Mouse (Mus musculus): ENCODE measurements around the gene Shank1. TPM values are rescaled to one million over a fixed set of nuclear protein-coding genes. Genes with fewer than 3 reads are reported as not detected.

Gene Shank1
- total and polyA plus RNA-seq, 2 experiments from 2014 or later, result 39.2 to 48.1 TPM

- Histone ChIP-seq H3K27ac (ENCODE audit: low read depth, low read length) (peak overlapping the region; percentile 51), H3K4me2 (ENCODE audit: low read depth, low read length, poor library complexity, severe bottlenecking) (peak overlapping the region; percentile 26), H3K4me3 (ENCODE audit: low read depth, low read length) (0 out of 2 replicates have a peak overlapping the region, but pooled peaks have one; percentile 3), H3K9ac (replicated peaks; ENCODE audit: low read length, poor library complexity, severe bottlenecking) (0 out of 2 replicates have a peak overlapping the region, but pooled peaks have one; percentile 13), H3K9me3 (ENCODE audit: low read length) (no peaks in the 10 kb centered on the region), H3K27me3 (ENCODE audit: insufficient read depth, low read length) (peaks cover 5% of the 10 kb centered on the region; the same call in 1 of the 2 replicates), H3K4me1 (ENCODE audit: insufficient read depth, low read length) (no peaks in the 10 kb centered on the region), H3K36me3 (ENCODE audit: insufficient read depth, low read length) (peaks cover 46% of the 10 kb centered on the region)
- WGBS, result 8% methylated on average over 25 of the region's 25 CpGs
- peak; percentile 28 for ATAC-seq (ENCODE audit: low FRiP score)
- DNase-seq (ENCODE audit: low spot score), result peak; percentile 96
- TF ChIP-seq CTCF (IDR thresholded peaks at IDR 0.05), result peak; percentile 95
Measured at GRCm38 (mm10) chr7:44350957-44351711, 41.1 kb downstream of the Shank1 start.

DNA sequence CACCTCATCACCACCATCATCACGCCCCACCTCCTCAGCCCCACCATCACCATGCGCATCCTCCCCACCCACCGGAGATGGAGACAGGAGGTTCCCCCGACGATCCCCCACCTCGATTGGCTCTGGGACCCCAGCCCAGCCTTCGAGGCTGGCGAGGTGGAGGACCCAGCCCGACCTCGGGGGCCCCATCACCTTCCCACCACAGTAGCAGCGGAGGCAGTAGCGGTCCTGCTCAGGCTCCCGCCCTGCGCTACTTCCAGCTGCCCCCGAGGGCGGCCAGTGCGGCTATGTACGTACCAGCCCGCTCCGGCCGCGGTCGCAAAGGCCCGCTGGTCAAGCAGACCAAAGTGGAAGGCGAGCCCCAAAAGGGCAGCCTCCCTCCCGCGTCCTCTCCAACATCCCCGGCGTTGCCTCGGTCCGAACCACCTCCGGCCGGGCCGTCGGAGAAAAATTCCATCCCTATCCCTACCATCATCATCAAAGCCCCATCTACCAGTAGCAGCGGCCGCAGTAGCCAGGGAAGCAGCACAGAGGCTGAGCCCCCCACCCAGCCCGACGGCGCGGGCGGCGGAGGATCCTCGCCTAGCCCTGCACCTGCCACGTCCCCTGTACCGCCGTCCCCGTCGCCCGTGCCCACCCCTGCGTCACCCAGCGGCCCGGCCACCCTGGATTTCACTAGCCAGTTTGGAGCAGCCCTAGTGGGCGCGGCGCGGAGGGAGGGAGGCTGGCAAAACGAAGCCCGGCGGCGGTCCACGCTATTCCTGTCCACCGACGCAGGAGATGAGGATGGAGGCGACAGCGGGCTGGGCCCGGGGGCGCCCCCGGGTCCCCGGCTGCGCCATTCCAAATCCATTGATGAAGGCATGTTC, 42.1 kb downstream of the Shank1 start:
- TF ChIP-seq CTCF (IDR thresholded peaks at IDR 0.05), result no peak
- ATAC-seq (ENCODE audit: low FRiP score) (no peak; the same call in 1 of the 2 replicates), DNase-seq (ENCODE audit: low spot score) (no peak)
- Histone ChIP-seq H3K9ac (replicated peaks; ENCODE audit: low read length, poor library complexity, severe bottlenecking) (peak overlapping the region; percentile 36; the same call in 1 of the 2 replicates), H3K27ac (ENCODE audit: low read depth, low read length) (no peak overlapping the region), H3K9me3 (ENCODE audit: low read length) (no peaks in the 10 kb centered on the region), H3K27me3 (ENCODE audit: insufficient read depth, low read length) (peaks cover 5% of the 10 kb centered on the region; the same call in 1 of the 2 replicates), H3K4me2 (ENCODE audit: low read depth, low read length, poor library complexity, severe bottlenecking) (0 out of 2 replicates have a peak overlapping the region, but pooled peaks have one; percentile 6), H3K4me3 (ENCODE audit: low read depth, low read length) (no peak overlapping the region), H3K36me3 (ENCODE audit: insufficient read depth, low read length) (peaks cover 38% of the 10 kb centered on the region), H3K4me1 (ENCODE audit: insufficient read depth, low read length) (no peaks in the 10 kb centered on the region)
- WGBS, result 15% methylated on average over 69 of the region's 71 CpGs

GRCm38 (mm10) chr7:44352750-44353600, 42.9 kb downstream of the Shank1 start:
- 17% methylated on average over 53 of the region's 71 CpGs for WGBS
- Histone ChIP-seq H3K9me3 (ENCODE audit: low read length) (no peaks in the 10 kb centered on the region), H3K27ac (ENCODE audit: low read depth, low read length) (no peak overlapping the region), H3K9ac (replicated peaks; ENCODE audit: low read length, poor library complexity, severe bottlenecking) (peak overlapping the region; percentile 36; the same call in 1 of the 2 replicates), H3K4me2 (ENCODE audit: low read depth, low read length, poor library complexity, severe bottlenecking) (no peak overlapping the region), H3K4me1 (ENCODE audit: insufficient read depth, low read length) (no peaks in the 10 kb centered on the region), H3K36me3 (ENCODE audit: insufficient read depth, low read length) (peaks cover 38% of the 10 kb centered on the region), H3K4me3 (ENCODE audit: low read depth, low read length) (no peak overlapping the region; the same call in 1 of the 2 replicates), H3K27me3 (ENCODE audit: insufficient read depth, low read length) (peaks cover 5% of the 10 kb centered on the region; the same call in 1 of the 2 replicates)
- ATAC-seq (ENCODE audit: low FRiP score) (no peak), DNase-seq (ENCODE audit: low spot score) (no peak)
- no peak for TF ChIP-seq CTCF (IDR thresholded peaks at IDR 0.05)

GRCm38 (mm10) chr7:44353601-44354340, 43.7 kb downstream of the Shank1 start:
- Histone ChIP-seq H3K9me3 (ENCODE audit: low read length) (no peaks in the 10 kb centered on the region), H3K4me3 (ENCODE audit: low read depth, low read length) (no peak overlapping the region), H3K36me3 (ENCODE audit: insufficient read depth, low read length) (peaks cover 34% of the 10 kb centered on the region), H3K27ac (ENCODE audit: low read depth, low read length) (no peak overlapping the region), H3K9ac (replicated peaks; ENCODE audit: low read length, poor library complexity, severe bottlenecking) (no peak overlapping the region), H3K4me1 (ENCODE audit: insufficient read depth, low read length) (no peaks in the 10 kb centered on the region), H3K27me3 (ENCODE audit: insufficient read depth, low read length) (peaks cover 5% of the 10 kb centered on the region; the same call in 1 of the 2 replicates), H3K4me2 (ENCODE audit: low read depth, low read length, poor library complexity, severe bottlenecking) (no peak overlapping the region)
- DNase-seq (ENCODE audit: low spot score) (no peak), ATAC-seq (ENCODE audit: low FRiP score) (no peak)
- no peak for TF ChIP-seq CTCF (IDR thresholded peaks at IDR 0.05)
- WGBS, result 15% methylated on average over 31 of the region's 35 CpGs

- no peaks in the 10 kb centered on the region for H3K9me3 ChIP-seq (ENCODE audit: low read length)
- H3K4me3 ChIP-seq (ENCODE audit: low read depth, low read length), result no peak overlapping the region
- no peak for DNase-seq (ENCODE audit: low spot score)
- H3K4me2 ChIP-seq (ENCODE audit: low read depth, low read length, poor library complexity, severe bottlenecking), result no peak overlapping the region
- no peaks in the 10 kb centered on the region for H3K4me1 ChIP-seq (ENCODE audit: insufficient read depth, low read length)
- H3K27ac ChIP-seq (ENCODE audit: low read depth, low read length), result no peak overlapping the region
- 49% methylated on average over 6 of the region's 6 CpGs for WGBS
- no peak for ATAC-seq (ENCODE audit: low FRiP score)
- H3K9ac ChIP-seq (replicated peaks; ENCODE audit: low read length, poor library complexity, severe bottlenecking), result no peak overlapping the region
- no peak for TF ChIP-seq CTCF (IDR thresholded peaks at IDR 0.05)
- peaks cover 5% of the 10 kb centered on the region; the same call in 1 of the 2 replicates for H3K27me3 ChIP-seq (ENCODE audit: insufficient read depth, low read length)
- peaks cover 28% of the 10 kb centered on the region for H3K36me3 ChIP-seq (ENCODE audit: insufficient read depth, low read length)
Measured at GRCm38 (mm10) chr7:44355411-44355810, 45.4 kb downstream of the Shank1 start.
